Mouse (Mus musculus) frontal cortex, postnatal 14 days (tissue): ENCODE data around the gene Klrb1c.
A peak's percentile ranks its signal among the peaks of the same experiment; 100 is the strongest.
"Not testable (repeated sequence)": the region's sequence is repeated elsewhere in the genome, so short reads cannot be mapped to it uniquely, and the experiment has no call there.

Experiments used
- DNase-seq, 2 experiments: peaks; one replicate each; pipeline ENCODE4 v3.0.0; 2022; ENCODE audit warnings: low spot score in 2 of 2

The Klrb1c gene

GRCm38 (mm10) chr6:128755402-128755763, 33.6 kb downstream of the Klrb1c start:
- DNase-seq, result not testable (repeated sequence)

GRCm38 (mm10) chr6:128754748-128755401, 34.1 kb downstream of the Klrb1c start:
- DNase-seq, result not testable (repeated sequence)

- peak in 1 of 2 experiments; percentile 14 for DNase-seq
Measured at GRCm38 (mm10) chr6:128754265-128754664, 34.8 kb downstream of the Klrb1c start.

- peak; percentile 75 to 84 for DNase-seq
Measured at GRCm38 (mm10) chr6:128753610-128754224, 35.3 kb downstream of the Klrb1c start.

- not testable (repeated sequence) for DNase-seq
Measured at GRCm38 (mm10) chr6:128747006-128747405, 42.0 kb downstream of the Klrb1c start.

- DNase-seq, result no peak
Measured at GRCm38 (mm10) chr6:128737445-128737844, 51.6 kb downstream of the Klrb1c start.

- no peak for DNase-seq
Measured at GRCm38 (mm10) chr6:128736100-128736499, 52.9 kb downstream of the Klrb1c start.

- DNase-seq, result no peak
Measured at GRCm38 (mm10) chr6:128734896-128735295, 54.1 kb downstream of the Klrb1c start.

GRCm38 (mm10) chr6:128733908-128734679, 54.9 kb downstream of the Klrb1c start:
- DNase-seq, result no peak

GRCm38 (mm10) chr6:128732032-128732431, 57.0 kb downstream of the Klrb1c start:
- DNase-seq, result no peak
